ENCODE assay signal across 8 mouse cellular contexts in the genomic region with DNA sequence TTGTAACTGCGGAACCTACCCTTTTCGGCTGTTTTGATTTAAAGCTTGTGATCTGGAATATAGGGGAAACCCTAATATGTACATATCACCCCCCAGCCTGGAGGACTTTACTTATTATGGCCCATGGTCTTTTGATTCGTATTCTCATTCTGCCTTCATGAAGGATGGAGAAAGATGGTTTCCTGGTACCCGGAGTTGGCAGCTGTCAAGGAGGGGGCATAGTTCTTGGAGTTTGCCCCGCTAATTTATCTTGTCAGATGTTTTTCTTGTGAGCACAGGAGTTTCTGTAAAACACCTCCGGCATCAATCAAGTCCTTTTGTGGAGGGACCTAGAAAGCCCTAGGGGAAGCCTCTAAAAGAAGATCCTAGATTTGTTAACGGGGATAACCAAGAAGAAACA. TPM values are rescaled to one million over a fixed set of nuclear protein-coding genes. Genes with fewer than 3 reads are reported as not detected.
DNase-seq lines count a peak whose midpoint lies in the region; ATAC-seq lines count a peak whose summit lies in the region.

No protein-coding gene starts in this region.

- H3K27me3 ChIP-seq in hindbrain, embryonic 14.5 days (ENCODE audit: control insufficient read depth, insufficient read depth, low read length): no peaks in the 10 kb centered on the region

- DNase-seq in heart, adult 8-10 months (ENCODE audit: low spot score): peak; percentile 4
- no peak for DNase-seq in heart, adult 18-20 months
- DNase-seq in NIH3T3 (ENCODE audit: low read depth): peak; percentile 39
- no peak for DNase-seq in hindbrain, embryonic 14.5 days (ENCODE audit: low spot score)
- DNase-seq in right cerebral cortex, postnatal 25 days: no peak
- DNase-seq in thymus, adult 18-20 months: no peak
- no peak for DNase-seq in retina, postnatal 1 day

- peaks cover 8% of the 10 kb centered on the region; the same call in 1 of the 2 replicates for H3K4me1 ChIP-seq in hindbrain, embryonic 14.5 days (replicated peaks; ENCODE audit: control insufficient read depth, insufficient read depth, low read length)

- no peak for ATAC-seq in hindbrain, embryonic 14.5 days (ENCODE audit: low FRiP score)
- ATAC-seq in megakaryocyte, adult 5-6 weeks (ENCODE audit: poor library complexity, severe bottlenecking): 0 out of 2 replicates have a peak, but pooled peaks have one; percentile 1

- no peaks in the 10 kb centered on the region for H3K9me3 ChIP-seq in hindbrain, embryonic 14.5 days (ENCODE audit: control insufficient read depth, low read length)

- peak overlapping the region; percentile 79 for H3K4me3 ChIP-seq in hindbrain, embryonic 14.5 days (replicated peaks; ENCODE audit: low read length)

- H3K9ac ChIP-seq in hindbrain, embryonic 14.5 days: peak overlapping the region; percentile 86

- 4% methylated on average over 7 of the region's 7 CpGs for WGBS in hindbrain, embryonic 14.5 days

- H3K4me2 ChIP-seq in hindbrain, embryonic 14.5 days (replicated peaks): peak overlapping the region; percentile 66

- peaks cover 25% of the 10 kb centered on the region for H3K36me3 ChIP-seq in hindbrain, embryonic 14.5 days (replicated peaks; ENCODE audit: control insufficient read depth, insufficient read depth)

- H3K27ac ChIP-seq in hindbrain, embryonic 14.5 days: no peak overlapping the region

RNA-seq across cellular contexts. Expression of a gene that starts 0.8 kb away (rescaled TPM):
- 1 to 10 TPM; 2.7 to 3.2 (median 2.9) TPM for total RNA-seq in heart, adult 8-10 months (2022)
- total RNA-seq in heart, adult 18-20 months (2021): 1 to 10 TPM; 3.3 TPM
- 3.6 and 4.2 TPM in 2 replicates for polyA plus RNA-seq in hindbrain, embryonic 14.5 days (2014; fragmentation: Nextera tagmentation; extraction: Ambion mirVana)
- total RNA-seq in megakaryocyte, adult 5-6 weeks (2015): 11.0 and 11.2 TPM in 2 replicates
- 17.6 and 23.2 TPM in 2 replicates for total RNA-seq in megakaryocyte, adult 5-6 weeks (2017)

Comparison
In these comparisons a context has a peak if more than half of its experiments do, and no peak if none do; other contexts are left out.
1. DNase-seq: peak in heart, adult 8-10 months (single experiment) and NIH3T3 (single experiment); none in heart, adult 18-20 months (0 of 2), hindbrain, embryonic 14.5 days (single experiment), right cerebral cortex, postnatal 25 days (single experiment), thymus, adult 18-20 months (0 of 2) and retina, postnatal 1 day (single experiment).